Mouse (Mus musculus): ENCODE data around the gene Bend7.

- TF ChIP-seq CTCF (IDR thresholded peaks at IDR 0.05; ENCODE audit: extremely low read depth, insufficient read depth, low read length) (no peak), POLR2A (IDR thresholded peaks at IDR 0.05; ENCODE audit: extremely low read depth, insufficient read depth, low read length) (no peak)
Observed at GRCm38 (mm10) chr2:4832166-4832565, 114.5 kb downstream of the Bend7 start.

Data from cortical plate, adult 2 months (tissue).